Mouse (Mus musculus): ENCODE results near the gene Ankle1. TPM values are rescaled to one million over a fixed set of nuclear protein-coding genes. Genes with fewer than 3 reads are reported as not detected.

The Ankle1 gene
- polyA plus RNA-seq, 2 experiments = 17.0 to 60.7 TPM

DNA sequence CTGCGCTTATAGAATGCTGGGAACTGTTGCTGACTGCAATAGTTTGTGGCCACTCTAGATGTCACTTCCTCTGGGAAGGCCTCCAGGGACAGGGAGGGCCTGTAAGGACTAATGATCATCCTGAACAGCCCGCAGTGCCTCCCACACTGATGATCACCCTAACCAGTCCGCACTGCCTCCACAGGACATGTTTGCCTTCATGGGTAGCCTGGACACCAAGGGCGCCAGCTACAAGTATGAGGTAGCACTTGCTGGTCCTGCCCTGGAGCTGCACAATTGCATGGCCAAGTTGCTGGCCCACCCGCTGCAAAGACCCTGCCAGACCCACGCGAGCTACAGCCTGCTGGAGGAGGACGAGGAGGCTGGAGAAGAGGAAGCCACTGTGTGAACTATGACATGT lies 1.8 kb upstream of the Ankle1 start:
- TF ChIP-seq POLR2A (IDR thresholded peaks at IDR 0.05; ENCODE audit: borderline replicate concordance, extremely low read depth, insufficient read depth, insufficient read length) = no peak
- Histone ChIP-seq H3K9ac (ENCODE audit: low read depth, low read length, severe bottlenecking) (no peak overlapping the region), H3K4me2 (replicated peaks; ENCODE audit: low read depth, low read length, severe bottlenecking) (no peak overlapping the region), H3K27me3 (ENCODE audit: control insufficient read depth, insufficient read depth, low read length) (no peaks in the 10 kb centered on the region), H3K27ac (replicated peaks; ENCODE audit: low read depth, low read length) (no peak overlapping the region), H3K36me3 (ENCODE audit: control insufficient read depth, insufficient read depth, low read length) (peaks cover 32% of the 10 kb centered on the region), H3K4me1 (ENCODE audit: control insufficient read depth, insufficient read depth, low read length) (peaks cover 7% of the 10 kb centered on the region), H3K4me3 (replicated peaks; ENCODE audit: low read length) (no peak overlapping the region), H3K9me3 (ENCODE audit: control insufficient read depth, low read length) (no peaks in the 10 kb centered on the region)
- ATAC-seq (ENCODE audit: low FRiP score, low read depth) (no peak), DNase-seq (ENCODE audit: low spot score) (no peak)
- 88% methylated on average over 8 of the region's 8 CpGs for WGBS

GRCm38 (mm10) chr8:71404951-71405351 lies 859 bp upstream of the Ankle1 start:
- Histone ChIP-seq H3K27me3 (ENCODE audit: control insufficient read depth, insufficient read depth, low read length) (no peaks in the 10 kb centered on the region), H3K36me3 (ENCODE audit: control insufficient read depth, insufficient read depth, low read length) (peaks cover 33% of the 10 kb centered on the region), H3K9ac (ENCODE audit: low read depth, low read length, severe bottlenecking) (no peak overlapping the region), H3K4me3 (replicated peaks; ENCODE audit: low read length) (no peak overlapping the region), H3K4me2 (replicated peaks; ENCODE audit: low read depth, low read length, severe bottlenecking) (no peak overlapping the region), H3K27ac (replicated peaks; ENCODE audit: low read depth, low read length) (no peak overlapping the region), H3K9me3 (ENCODE audit: control insufficient read depth, low read length) (no peaks in the 10 kb centered on the region), H3K4me1 (ENCODE audit: control insufficient read depth, insufficient read depth, low read length) (peaks cover 7% of the 10 kb centered on the region)
- TF ChIP-seq POLR2A (IDR thresholded peaks at IDR 0.05; ENCODE audit: borderline replicate concordance, extremely low read depth, insufficient read depth, insufficient read length) = no peak
- WGBS = 89% methylated on average over 9 of the region's 9 CpGs
- no peak for ATAC-seq (ENCODE audit: low FRiP score, low read depth)
- DNase-seq (ENCODE audit: low spot score) = no peak

- H3K27ac ChIP-seq (replicated peaks; ENCODE audit: low read depth, low read length) = no peak overlapping the region
- H3K4me2 ChIP-seq (replicated peaks; ENCODE audit: low read depth, low read length, severe bottlenecking) = peak overlapping the region; percentile 95
- TF ChIP-seq POLR2A (IDR thresholded peaks at IDR 0.05; ENCODE audit: borderline replicate concordance, extremely low read depth, insufficient read depth, insufficient read length) = no peak
- ATAC-seq (ENCODE audit: low FRiP score, low read depth) = peak; percentile 31; the same call in 1 of the 2 replicates
- H3K4me1 ChIP-seq (ENCODE audit: control insufficient read depth, insufficient read depth, low read length) = peaks cover 7% of the 10 kb centered on the region
- H3K27me3 ChIP-seq (ENCODE audit: control insufficient read depth, insufficient read depth, low read length) = no peaks in the 10 kb centered on the region
- DNase-seq (ENCODE audit: low spot score) = peak; percentile 41
- peak overlapping the region; percentile 62 for H3K4me3 ChIP-seq (replicated peaks; ENCODE audit: low read length)
- peak overlapping the region; percentile 61 for H3K9ac ChIP-seq (ENCODE audit: low read depth, low read length, severe bottlenecking)
- no peaks in the 10 kb centered on the region for H3K9me3 ChIP-seq (ENCODE audit: control insufficient read depth, low read length)
- under 1% methylated on average over 49 of the region's 55 CpGs for WGBS
- H3K36me3 ChIP-seq (ENCODE audit: control insufficient read depth, insufficient read depth, low read length) = peaks cover 28% of the 10 kb centered on the region
Observed at GRCm38 (mm10) chr8:71406099-71407015, 547 bp downstream of the Ankle1 start.

DNA sequence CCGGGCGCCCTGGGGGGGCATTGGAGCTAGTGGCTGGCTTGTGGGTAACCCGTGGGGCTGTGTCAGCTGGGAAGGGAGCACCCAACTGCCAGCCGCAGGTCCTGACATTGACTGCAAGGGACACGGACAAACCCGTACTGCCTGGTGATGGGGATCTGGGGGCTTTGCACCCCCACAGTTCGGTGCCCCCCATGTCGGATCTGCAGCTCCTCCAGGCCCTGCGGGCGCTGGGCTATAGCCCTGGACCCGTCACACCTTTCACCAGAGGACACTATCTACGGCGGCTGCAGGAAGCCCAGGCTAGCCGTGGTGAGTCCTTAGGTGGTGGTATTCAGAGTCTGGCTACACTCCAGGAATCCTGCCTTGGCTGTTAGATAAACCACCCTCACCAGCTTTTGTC lies 1.6 kb downstream of the Ankle1 start:
- no peaks in the 10 kb centered on the region for H3K9me3 ChIP-seq (ENCODE audit: control insufficient read depth, low read length)
- peaks cover 28% of the 10 kb centered on the region for H3K36me3 ChIP-seq (ENCODE audit: control insufficient read depth, insufficient read depth, low read length)
- no peak for DNase-seq (ENCODE audit: low spot score)
- H3K27ac ChIP-seq (replicated peaks; ENCODE audit: low read depth, low read length) = no peak overlapping the region
- 94% methylated on average over 12 of the region's 14 CpGs for WGBS
- ATAC-seq (ENCODE audit: low FRiP score, low read depth) = no peak
- peak overlapping the region; percentile 62; the same call in 1 of the 2 replicates for H3K4me3 ChIP-seq (replicated peaks; ENCODE audit: low read length)
- H3K9ac ChIP-seq (ENCODE audit: low read depth, low read length, severe bottlenecking) = no peak overlapping the region
- H3K4me2 ChIP-seq (replicated peaks; ENCODE audit: low read depth, low read length, severe bottlenecking) = no peak overlapping the region
- no peak for TF ChIP-seq POLR2A (IDR thresholded peaks at IDR 0.05; ENCODE audit: borderline replicate concordance, extremely low read depth, insufficient read depth, insufficient read length)
- no peaks in the 10 kb centered on the region for H3K27me3 ChIP-seq (ENCODE audit: control insufficient read depth, insufficient read depth, low read length)
- H3K4me1 ChIP-seq (ENCODE audit: control insufficient read depth, insufficient read depth, low read length) = peaks cover 7% of the 10 kb centered on the region

DNA sequence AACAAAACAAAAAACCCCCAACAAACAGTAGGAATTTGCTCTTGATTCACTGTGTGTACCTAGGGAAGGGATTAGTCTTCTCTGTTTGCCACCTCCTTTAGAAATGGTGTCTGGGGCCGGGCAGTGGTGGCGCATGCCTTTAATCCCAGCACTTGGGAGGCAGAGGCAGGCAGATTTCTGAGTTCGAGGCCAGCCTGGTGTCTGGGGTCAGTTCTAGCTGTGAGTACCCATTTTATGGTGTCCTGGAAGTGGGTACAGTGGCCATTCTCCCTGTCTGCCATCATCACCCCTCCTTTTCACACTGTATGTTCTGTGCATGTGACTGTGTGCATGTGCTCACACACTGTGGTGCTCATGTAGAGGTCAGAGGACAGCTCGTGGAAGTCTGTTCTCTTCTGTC lies 2.4 kb downstream of the Ankle1 start:
- DNase-seq (ENCODE audit: low spot score) (no peak), ATAC-seq (ENCODE audit: low FRiP score, low read depth) (no peak)
- WGBS = 95% methylated on average over 4 of the region's 4 CpGs
- H3K36me3 ChIP-seq (ENCODE audit: control insufficient read depth, insufficient read depth, low read length) = peaks cover 28% of the 10 kb centered on the region
- H3K4me1 ChIP-seq (ENCODE audit: control insufficient read depth, insufficient read depth, low read length) = peaks cover 7% of the 10 kb centered on the region
- no peak overlapping the region for H3K27ac ChIP-seq (replicated peaks; ENCODE audit: low read depth, low read length)
- H3K4me3 ChIP-seq (replicated peaks; ENCODE audit: low read length) = no peak overlapping the region
- no peak for TF ChIP-seq POLR2A (IDR thresholded peaks at IDR 0.05; ENCODE audit: borderline replicate concordance, extremely low read depth, insufficient read depth, insufficient read length)
- H3K9ac ChIP-seq (ENCODE audit: low read depth, low read length, severe bottlenecking) = no peak overlapping the region
- no peaks in the 10 kb centered on the region for H3K27me3 ChIP-seq (ENCODE audit: control insufficient read depth, insufficient read depth, low read length)
- H3K9me3 ChIP-seq (ENCODE audit: control insufficient read depth, low read length) = no peaks in the 10 kb centered on the region
- no peak overlapping the region for H3K4me2 ChIP-seq (replicated peaks; ENCODE audit: low read depth, low read length, severe bottlenecking)

All from limb, embryonic 14.5 days (tissue).